Mouse (Mus musculus) heart, embryonic 13.5 days (tissue): ENCODE results near the gene Atp2c2. TPM values are rescaled to one million over a fixed set of nuclear protein-coding genes. Genes with fewer than 3 reads are reported as not detected.

Experiments used
- ATAC-seq: fragments of 200-750 bp; cut with Nextera tagmentation; 2 replicates; pipeline ENCODE4 v1.8.0; 2017; ENCODE audit warnings: moderate TSS enrichment; ENCODE audit not compliant: insufficient number of reproducible peaks, low FRiP score, low TSS enrichment; ENCODE audit errors: extremely low read depth
- H3K27ac ChIP-seq: fragments of 300-500 bp; sonication (generic); replicated peaks from 2 replicates; pipeline ENCODE4 v1.5.1; 2015; ENCODE audit warnings: moderate library complexity, mild to moderate bottlenecking, inconsistent platforms
- H3K27me3 ChIP-seq: fragments of 300-500 bp; sonication (generic); replicated peaks from 2 replicates; pipeline ENCODE4 v1.6.1; 2015; ENCODE audit warnings: mild to moderate bottlenecking, inconsistent platforms
- H3K36me3 ChIP-seq: fragments of 300-500 bp; sonication (generic); 2 replicates; pipeline ENCODE4 v1.6.1; 2015; ENCODE audit warnings: mild to moderate bottlenecking, inconsistent platforms
- H3K4me1 ChIP-seq: fragments of 300-500 bp; sonication (generic); 2 replicates; pipeline ENCODE4 v1.6.1; 2015; ENCODE audit warnings: inconsistent platforms
- H3K4me2 ChIP-seq: fragments of 300-500 bp; sonication (generic); 2 replicates; pipeline ENCODE4 v1.6.1; 2015; ENCODE audit warnings: inconsistent platforms, mild to moderate bottlenecking, moderate library complexity
- H3K4me3 ChIP-seq: fragments of 300-500 bp; sonication (generic); 2 replicates; pipeline ENCODE4 v1.5.1; 2015; ENCODE audit warnings: moderate library complexity, mild to moderate bottlenecking, inconsistent platforms
- H3K9ac ChIP-seq: fragments of 300-500 bp; sonication (generic); 2 replicates; pipeline ENCODE4 v1.6.1; 2015; ENCODE audit warnings: inconsistent platforms, mild to moderate bottlenecking, moderate library complexity
- H3K9me3 ChIP-seq: fragments of 300-500 bp; sonication (generic); 2 replicates; pipeline ENCODE4 v1.6.1; 2016; ENCODE audit warnings: inconsistent platforms
- whole genome bisulfite sequencing: fragments of 180-500 bp; shearing (Covaris S2); methylation state at CpG from one replicate; pipeline ENCODE4 v1.1.7; 2015; ENCODE audit warnings: mixed read lengths; 5-methylcytosine and 5-hydroxymethylcytosine counted together
- polyA plus RNA-seq: library from polyadenylated mRNA; unstranded; fragments of >200 nt; fragmentation: Nextera tagmentation; extraction: Ambion mirVana; gene quantifications from 2 replicates; pipeline ENCODE4 v1.2.1, GENCODE M21; 2015

Gene Atp2c2
- polyA plus RNA-seq, 1 experiment from 2014 or later: 0.29 TPM

GRCm38 (mm10) chr8:119670419-119671091 is 29.3 kb upstream of the Atp2c2 start:
- Histone ChIP-seq H3K27me3 (no peaks in the 10 kb centered on the region), H3K4me2 (peak overlapping the region; percentile 61), H3K4me1 (peaks cover 33% of the 10 kb centered on the region), H3K27ac (peak overlapping the region; percentile 93), H3K36me3 (no peaks in the 10 kb centered on the region), H3K4me3 (peak overlapping the region; percentile 29), H3K9me3 (no peaks in the 10 kb centered on the region), H3K9ac (peak overlapping the region; percentile 75)
- WGBS: 9% methylated on average over 16 of the region's 16 CpGs
- ATAC-seq: no peak

DNA sequence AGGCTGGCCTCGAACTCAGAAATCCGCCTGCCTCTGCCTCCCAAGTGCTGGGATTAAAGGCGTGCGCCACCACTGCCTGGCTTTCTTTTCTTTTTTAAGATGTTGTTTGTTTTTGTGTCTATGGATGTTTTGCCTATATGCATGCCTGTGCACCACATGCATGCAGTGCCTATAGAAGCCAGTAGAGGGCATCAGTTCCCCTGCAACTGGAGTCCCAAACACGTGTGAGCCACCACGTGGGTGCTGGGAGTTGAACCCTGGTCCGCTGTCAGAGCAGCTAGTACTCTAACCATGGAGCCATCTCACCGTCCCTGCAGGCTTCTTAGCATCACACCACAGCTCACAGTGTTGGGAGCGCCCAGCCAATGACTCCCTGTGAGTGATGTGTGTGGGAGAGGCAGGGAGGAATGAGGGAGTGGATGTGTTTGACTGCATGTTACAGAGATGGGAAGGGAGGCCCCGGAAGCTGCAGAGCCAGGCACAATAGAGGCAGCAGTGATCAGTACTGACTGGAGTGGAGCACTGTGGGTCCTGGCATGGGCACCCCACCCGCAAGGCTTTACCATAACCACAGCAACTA is 25.7 kb upstream of the Atp2c2 start:
- ATAC-seq: no peak
- Histone ChIP-seq H3K36me3 (no peaks in the 10 kb centered on the region), H3K27me3 (no peaks in the 10 kb centered on the region), H3K9ac (no peak overlapping the region), H3K4me2 (no peak overlapping the region), H3K4me3 (no peak overlapping the region), H3K4me1 (peaks cover 22% of the 10 kb centered on the region), H3K9me3 (no peaks in the 10 kb centered on the region), H3K27ac (no peak overlapping the region)
- 73% methylated on average over 11 of the region's 11 CpGs for WGBS

GRCm38 (mm10) chr8:119675457-119675856 is 24.4 kb upstream of the Atp2c2 start:
- Histone ChIP-seq H3K4me2 (no peak overlapping the region), H3K9me3 (no peaks in the 10 kb centered on the region), H3K27ac (no peak overlapping the region), H3K27me3 (no peaks in the 10 kb centered on the region; the same call in 1 of the 2 replicates), H3K4me1 (peaks cover 17% of the 10 kb centered on the region), H3K9ac (no peak overlapping the region), H3K36me3 (no peaks in the 10 kb centered on the region), H3K4me3 (no peak overlapping the region)
- ATAC-seq: no peak
- WGBS: 78% methylated on average over 5 of the region's 5 CpGs

GRCm38 (mm10) chr8:119676389-119676788 is 23.4 kb upstream of the Atp2c2 start:
- no peak overlapping the region for H3K9ac ChIP-seq
- H3K4me1 ChIP-seq: peaks cover 8% of the 10 kb centered on the region
- no peak for ATAC-seq
- WGBS: 11% methylated on average over 8 of the region's 8 CpGs
- no peaks in the 10 kb centered on the region; the same call in 1 of the 2 replicates for H3K27me3 ChIP-seq
- H3K27ac ChIP-seq: no peak overlapping the region
- H3K4me2 ChIP-seq: no peak overlapping the region
- no peaks in the 10 kb centered on the region for H3K36me3 ChIP-seq
- no peaks in the 10 kb centered on the region for H3K9me3 ChIP-seq
- H3K4me3 ChIP-seq: no peak overlapping the region

DNA sequence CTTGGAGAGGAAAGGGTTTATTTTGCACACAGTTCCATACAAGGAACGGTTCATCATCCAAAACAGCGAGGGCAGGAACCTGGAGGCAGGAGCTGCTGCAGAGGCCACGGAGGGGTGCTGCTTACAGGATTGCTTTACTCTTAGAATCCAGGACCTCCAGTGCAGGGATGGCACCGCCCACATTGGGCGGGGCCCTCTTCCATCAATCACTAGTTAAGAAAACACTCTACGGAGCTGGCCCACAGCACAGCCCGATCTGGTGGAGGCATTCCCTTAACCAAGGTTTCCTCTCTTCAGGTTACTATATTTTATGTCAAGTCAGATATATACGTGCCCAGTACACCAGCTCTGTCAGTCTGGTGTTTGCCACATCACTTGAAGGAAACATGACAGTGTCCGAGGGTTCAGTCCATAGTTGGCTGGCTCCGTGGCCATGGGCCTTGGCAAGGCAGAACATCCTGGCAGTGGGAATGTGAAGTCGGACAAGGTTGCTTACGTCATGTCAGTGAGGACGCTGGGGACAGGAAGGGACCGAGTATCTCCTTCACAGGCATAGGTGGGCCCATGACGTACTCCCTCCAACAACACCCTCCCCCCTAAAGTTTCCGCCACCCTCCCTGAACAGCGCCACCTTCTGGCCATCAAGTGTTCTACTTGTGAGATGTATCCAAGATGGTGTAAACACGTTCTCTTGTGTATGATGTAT is 21.5 kb upstream of the Atp2c2 start:
- no peak overlapping the region for H3K27ac ChIP-seq
- H3K36me3 ChIP-seq: no peaks in the 10 kb centered on the region
- H3K27me3 ChIP-seq: peaks cover 11% of the 10 kb centered on the region
- no peaks in the 10 kb centered on the region for H3K9me3 ChIP-seq
- WGBS: 9% methylated on average over 18 of the region's 18 CpGs
- peaks cover 8% of the 10 kb centered on the region for H3K4me1 ChIP-seq
- ATAC-seq: no peak
- no peak overlapping the region for H3K9ac ChIP-seq
- peak overlapping the region; percentile 58 for H3K4me2 ChIP-seq
- H3K4me3 ChIP-seq: peak overlapping the region; percentile 27

DNA sequence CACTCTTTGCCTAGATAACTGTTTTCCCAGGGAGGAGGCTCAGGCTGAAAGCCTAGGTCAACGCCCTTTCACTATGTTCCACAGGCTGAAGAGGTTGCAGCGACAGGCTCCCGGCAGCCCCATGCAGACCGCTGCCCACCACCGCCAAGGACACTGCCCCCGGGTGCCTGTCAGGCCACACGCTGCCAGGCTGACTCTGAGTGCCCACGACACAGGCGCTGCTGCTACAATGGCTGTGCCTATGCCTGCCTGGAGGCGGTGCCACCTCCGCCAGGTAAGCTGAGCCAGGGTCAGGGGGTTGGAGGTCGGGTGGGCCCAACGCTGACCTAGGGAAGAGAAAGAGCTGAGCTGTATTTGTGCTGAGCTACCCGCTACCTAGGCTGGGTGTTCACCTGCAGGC is 20.6 kb upstream of the Atp2c2 start:
- peaks cover 8% of the 10 kb centered on the region for H3K4me1 ChIP-seq
- 66% methylated on average over 14 of the region's 14 CpGs for WGBS
- H3K4me3 ChIP-seq: no peak overlapping the region
- no peaks in the 10 kb centered on the region for H3K36me3 ChIP-seq
- ATAC-seq: no peak
- no peak overlapping the region for H3K4me2 ChIP-seq
- no peaks in the 10 kb centered on the region for H3K9me3 ChIP-seq
- peaks cover 18% of the 10 kb centered on the region for H3K27me3 ChIP-seq
- H3K27ac ChIP-seq: no peak overlapping the region
- no peak overlapping the region for H3K9ac ChIP-seq

DNA sequence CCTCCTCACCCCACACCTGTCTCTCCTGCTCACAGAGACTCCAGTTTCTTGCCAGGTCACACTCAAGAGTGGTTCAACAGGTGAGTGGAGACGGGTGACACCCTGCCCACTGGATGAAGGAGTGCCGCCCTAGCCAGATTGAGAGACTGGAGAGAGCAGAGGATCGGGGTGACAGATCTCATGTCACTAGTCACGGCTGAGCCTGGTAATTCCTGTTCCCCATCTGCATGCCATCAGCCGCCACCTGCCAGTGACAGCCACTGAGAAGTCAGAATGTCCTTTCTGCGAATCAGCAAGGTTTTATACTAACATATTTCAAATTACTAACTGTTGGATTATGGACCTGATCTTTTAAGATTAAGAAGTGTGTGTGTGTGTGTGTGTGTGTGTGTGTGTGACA is 9.2 kb upstream of the Atp2c2 start:
- no peak for ATAC-seq
- H3K9ac ChIP-seq: no peak overlapping the region
- H3K4me1 ChIP-seq: peaks cover 10% of the 10 kb centered on the region

DNA sequence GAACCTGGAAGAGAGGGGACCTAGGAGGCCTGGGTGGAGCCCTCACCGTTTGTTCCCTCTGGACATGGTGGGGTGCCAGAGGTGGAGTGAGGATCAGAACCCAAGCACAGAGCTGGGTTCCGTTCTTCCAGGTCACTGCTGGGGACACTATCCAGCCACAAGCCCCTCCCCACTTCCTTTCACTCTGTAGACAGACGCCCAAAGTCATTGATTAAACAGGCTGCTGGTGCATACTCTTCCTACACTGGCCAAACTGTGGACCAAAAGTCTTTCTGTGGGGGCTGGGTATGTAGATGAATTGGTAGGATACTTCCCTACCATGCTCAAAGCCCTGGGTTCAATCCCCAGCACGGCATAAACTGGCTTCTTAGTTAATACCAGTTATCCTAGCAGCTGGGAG is 7.8 kb upstream of the Atp2c2 start:
- Histone ChIP-seq H3K4me2 (no peak overlapping the region), H3K9ac (no peak overlapping the region), H3K4me1 (peaks cover 10% of the 10 kb centered on the region), H3K27ac (no peak overlapping the region), H3K4me3 (no peak overlapping the region), H3K36me3 (no peaks in the 10 kb centered on the region), H3K27me3 (0 out of 2 replicates have a peak, but pooled peaks cover 10% of the 10 kb centered on the region), H3K9me3 (no peaks in the 10 kb centered on the region)
- WGBS: 71% methylated on average over 4 of the region's 4 CpGs
- ATAC-seq: no peak

More for the DNA sequence above, 9.2 kb upstream of the Atp2c2 start:
- Histone ChIP-seq H3K4me2 (no peak overlapping the region), H3K27me3 (peaks cover 13% of the 10 kb centered on the region; the same call in 1 of the 2 replicates), H3K4me3 (no peak overlapping the region), H3K27ac (peak overlapping the region; percentile 1; the same call in 1 of the 2 replicates), H3K36me3 (no peaks in the 10 kb centered on the region), H3K9me3 (no peaks in the 10 kb centered on the region)
- WGBS: 36% methylated on average over 6 of the region's 6 CpGs

GRCm38 (mm10) chr8:119694696-119695095 is 5.1 kb upstream of the Atp2c2 start:
- Histone ChIP-seq H3K36me3 (no peaks in the 10 kb centered on the region), H3K9me3 (no peaks in the 10 kb centered on the region), H3K27me3 (peaks cover 28% of the 10 kb centered on the region), H3K4me1 (peaks cover 26% of the 10 kb centered on the region), H3K4me2 (no peak overlapping the region), H3K9ac (no peak overlapping the region), H3K27ac (no peak overlapping the region), H3K4me3 (no peak overlapping the region)
- ATAC-seq: no peak
- 63% methylated on average over 7 of the region's 7 CpGs for WGBS

DNA sequence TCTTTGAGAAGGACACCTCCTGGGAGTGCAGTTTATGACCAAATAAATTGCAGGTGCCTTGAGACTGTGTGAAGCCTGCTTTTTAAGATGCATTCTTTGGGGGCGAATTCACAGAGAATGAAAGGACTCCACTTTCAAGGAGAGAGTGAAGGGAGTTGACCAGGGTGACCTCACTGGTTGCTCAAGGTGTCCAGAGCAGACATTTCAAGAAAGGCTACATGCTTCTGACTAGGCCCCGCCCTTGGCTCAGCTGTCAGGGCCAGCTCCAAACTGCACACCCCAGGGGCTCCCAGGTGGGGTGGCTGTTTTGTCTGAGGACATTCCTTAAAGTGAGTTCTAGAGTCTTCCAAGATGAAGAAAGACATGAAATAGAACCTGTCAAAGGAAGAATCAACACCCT is 2.6 kb upstream of the Atp2c2 start:
- ATAC-seq: no peak
- H3K27me3 ChIP-seq: peaks cover 53% of the 10 kb centered on the region

DNA sequence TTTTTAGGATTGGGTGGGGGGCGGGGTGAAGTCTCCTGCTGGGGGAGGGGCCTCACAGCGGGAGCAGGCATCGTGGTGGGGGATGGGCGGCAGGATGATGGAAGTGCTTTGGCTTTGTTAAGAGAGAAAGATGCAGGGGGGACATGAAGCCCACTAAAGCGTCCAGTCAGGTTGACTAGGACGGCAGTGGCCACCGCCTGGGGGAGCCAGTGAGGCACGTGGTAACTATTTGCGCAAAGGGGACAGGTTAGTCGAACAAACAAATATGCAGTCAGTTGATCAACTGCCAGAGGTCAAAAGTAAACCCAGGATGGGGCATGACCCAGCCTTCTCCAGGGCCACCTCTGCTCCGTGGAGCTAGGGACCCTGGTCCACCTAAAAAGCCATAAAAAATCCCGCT is 849 bp upstream of the Atp2c2 start:
- H3K9ac ChIP-seq: peak overlapping the region; percentile 47; the same call in 1 of the 2 replicates
- no peaks in the 10 kb centered on the region for H3K9me3 ChIP-seq
- no peak for ATAC-seq
- H3K36me3 ChIP-seq: no peaks in the 10 kb centered on the region
- H3K4me1 ChIP-seq: peaks cover 31% of the 10 kb centered on the region
- peak overlapping the region; percentile 44 for H3K4me2 ChIP-seq
- peaks cover 61% of the 10 kb centered on the region for H3K27me3 ChIP-seq
- no peak overlapping the region for H3K27ac ChIP-seq
- WGBS: 4% methylated on average over 12 of the region's 12 CpGs
- peak overlapping the region; percentile 29 for H3K4me3 ChIP-seq

More for the DNA sequence above, 2.6 kb upstream of the Atp2c2 start:
- Histone ChIP-seq H3K9me3 (no peaks in the 10 kb centered on the region), H3K4me3 (no peak overlapping the region), H3K4me1 (peaks cover 29% of the 10 kb centered on the region), H3K27ac (no peak overlapping the region), H3K4me2 (no peak overlapping the region), H3K9ac (no peak overlapping the region), H3K36me3 (no peaks in the 10 kb centered on the region)
- 85% methylated on average over 2 of the region's 2 CpGs for WGBS
